Mouse (Mus musculus) spleen, adult 2 months (tissue): ENCODE data around the gene Gtf2h3.

Experiments
- CTCF ChIP-seq: fragments of 200-500 bp; IDR thresholded peaks from 2 replicates; pipeline ENCODE4 v1.5.1; 2011; ENCODE audit warnings: mild to moderate bottlenecking, inconsistent platforms; ENCODE audit not compliant: insufficient read depth, insufficient read length, insufficient replicate concordance; ENCODE audit errors: extremely low read depth
- POLR2A ChIP-seq: fragments of 200-500 bp; IDR thresholded peaks from 2 replicates; pipeline ENCODE4 v1.6.1; 2011; ENCODE audit warnings: low read depth, low read length, inconsistent platforms

GRCm38 (mm10) chr5:124604296-124604695 lies 25.4 kb downstream of the Gtf2h3 start:
- TF ChIP-seq CTCF, result no peak
- TF ChIP-seq POLR2A, result no peak
